Mouse (Mus musculus) frontal cortex, postnatal 14 days (tissue): ENCODE measurements at regions not wholly inside any gene's neighbourhood (a gene's known extent, or its start where the extent isn't known, plus 50 kb on each side); places are given as distances from the start of the nearest gene placed in this dataset.

Source experiments
- DNase-seq, 2 experiments: peaks; one replicate each; pipeline ENCODE4 v3.0.0; 2022; ENCODE audit warnings: low spot score in 2 of 2

- DNase-seq: no peak
Measured at GRCm38 (mm10) chr11:18581997-18582780, 436.6 kb downstream of the Meis1 start.

- no peak for DNase-seq
Measured at GRCm38 (mm10) chr11:18581078-18581800, 437.5 kb downstream of the Meis1 start.

- no peak for DNase-seq
Measured at GRCm38 (mm10) chr11:18571557-18572209, 447.1 kb downstream of the Meis1 start.

GRCm38 (mm10) chr11:18563011-18563410, 455.8 kb downstream of the Meis1 start:
- DNase-seq: no peak

- no peak for DNase-seq
Measured at GRCm38 (mm10) chr11:18558665-18559064, 460.1 kb downstream of the Meis1 start.

GRCm38 (mm10) chr11:18535592-18535857, 483.3 kb downstream of the Meis1 start:
- no peak for DNase-seq

- DNase-seq: no peak
Measured at GRCm38 (mm10) chr11:18534807-18535591, 483.8 kb downstream of the Meis1 start.

GRCm38 (mm10) chr11:18531264-18532110, 487.3 kb downstream of the Meis1 start:
- no peak for DNase-seq

GRCm38 (mm10) chr11:18528568-18528967, 490.2 kb downstream of the Meis1 start:
- no peak for DNase-seq

GRCm38 (mm10) chr11:18495108-18495757, 523.6 kb downstream of the Meis1 start:
- no peak for DNase-seq

- DNase-seq: no peak
Measured at GRCm38 (mm10) chr11:18493981-18494380, 524.8 kb downstream of the Meis1 start.

- no peak for DNase-seq
Measured at GRCm38 (mm10) chr11:18493086-18493485, 525.7 kb downstream of the Meis1 start.

GRCm38 (mm10) chr11:18489517-18490256, 529.1 kb downstream of the Meis1 start:
- DNase-seq: no peak

- DNase-seq: no peak
Measured at GRCm38 (mm10) chr11:18478841-18479240, 525.2 kb upstream of the Etaa1 start.

GRCm38 (mm10) chr11:18451271-18451670, 497.6 kb upstream of the Etaa1 start:
- no peak for DNase-seq

GRCm38 (mm10) chr11:18448879-18449278, 495.2 kb upstream of the Etaa1 start:
- no peak for DNase-seq

- no peak for DNase-seq
Measured at GRCm38 (mm10) chr11:18444600-18444999, 490.9 kb upstream of the Etaa1 start.

- DNase-seq: no peak
Measured at GRCm38 (mm10) chr11:18444101-18444500, 490.4 kb upstream of the Etaa1 start.

GRCm38 (mm10) chr11:18443156-18443555, 489.5 kb upstream of the Etaa1 start:
- DNase-seq: no peak
